Mouse (Mus musculus) heart, embryonic 11.5 days (tissue): ENCODE results near the gene Krt80. TPM values are rescaled to one million over a fixed set of nuclear protein-coding genes. Genes with fewer than 3 reads are reported as not detected.

Experiments
- ATAC-seq: fragments of 200-750 bp; cut with Nextera tagmentation; replicated peaks from 2 replicates; pipeline ENCODE4 v1.8.0; 2017; ENCODE audit warnings: moderate library complexity; ENCODE audit not compliant: insufficient number of reproducible peaks, low FRiP score, low TSS enrichment
- H3K27ac ChIP-seq: fragments of 300-500 bp; sonication (generic); 2 replicates; pipeline ENCODE4 v1.5.1; 2014; ENCODE audit warnings: mild to moderate bottlenecking, low read depth, low read length
- H3K27me3 ChIP-seq: fragments of 300-500 bp; sonication (generic); 2 replicates; pipeline ENCODE4 v1.6.1; 2014; ENCODE audit warnings: mild to moderate bottlenecking, low read length, mixed read lengths; ENCODE audit not compliant: control insufficient read depth, insufficient read depth
- H3K36me3 ChIP-seq: fragments of 300-500 bp; sonication (generic); 2 replicates; pipeline ENCODE4 v1.6.1; 2014; ENCODE audit warnings: mild to moderate bottlenecking, low read length, moderate library complexity, mixed read lengths; ENCODE audit not compliant: control insufficient read depth, insufficient read depth
- H3K4me1 ChIP-seq: fragments of 300-500 bp; sonication (generic); 2 replicates; pipeline ENCODE4 v1.6.1; 2014; ENCODE audit warnings: low read length; ENCODE audit not compliant: control insufficient read depth, insufficient read depth
- H3K4me2 ChIP-seq: fragments of 300-500 bp; sonication (generic); 2 replicates; pipeline ENCODE4 v1.6.1; 2014; ENCODE audit warnings: mild to moderate bottlenecking, moderate library complexity
- H3K4me3 ChIP-seq: fragments of 300-500 bp; sonication (generic); 2 replicates; pipeline ENCODE4 v1.5.1; 2014; ENCODE audit warnings: low read depth, low read length
- H3K9ac ChIP-seq: fragments of 300-500 bp; sonication (generic); 2 replicates; pipeline ENCODE4 v1.6.1; 2014; ENCODE audit warnings: mild to moderate bottlenecking, low read depth, low read length, moderate library complexity
- H3K9me3 ChIP-seq: fragments of 300-500 bp; sonication (generic); replicated peaks from 2 replicates; pipeline ENCODE4 v1.6.1; 2016; ENCODE audit warnings: low read length; ENCODE audit not compliant: control insufficient read depth
- WGBS: fragments of 180-500 bp; shearing (Covaris S2); extraction: QIAGEN DNeasy Blood & Tissue Kit; methylation state at CpG from one replicate; pipeline ENCODE4 v1.1.7; 2014; ENCODE audit not compliant: insufficient replicate concordance; 5-methylcytosine and 5-hydroxymethylcytosine counted together
- polyA plus RNA-seq: library from polyadenylated mRNA; unstranded; fragments of >200 nt; fragmentation: Nextera tagmentation; extraction: Ambion mirVana; gene quantifications from 2 replicates; pipeline ENCODE4 v1.2.1, GENCODE M21; 2014

The Krt80 gene
- polyA plus RNA-seq, 1 experiment from 2014 or later, result 2.5 TPM

DNA sequence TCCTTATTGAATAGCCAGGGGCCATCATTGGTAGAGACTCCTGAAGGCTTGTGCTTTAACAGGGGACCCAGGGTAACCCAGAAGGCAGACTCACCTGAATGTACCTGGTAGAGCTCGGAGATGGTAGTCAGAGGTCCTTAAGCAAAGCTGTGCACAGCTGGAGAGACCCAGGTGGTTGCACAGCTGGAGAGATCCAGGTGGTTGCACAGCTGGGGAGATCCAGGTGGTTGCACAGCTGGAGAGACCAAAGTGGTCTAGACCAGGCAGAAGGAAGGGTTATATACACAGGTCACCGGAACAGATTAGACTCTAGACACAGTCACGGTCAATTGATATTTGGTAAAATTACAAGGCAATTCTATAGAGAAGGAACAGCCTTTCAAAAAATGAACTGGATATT, 27.0 kb upstream of the Krt80 start:
- Histone ChIP-seq H3K27me3 (no peaks in the 10 kb centered on the region), H3K9me3 (no peaks in the 10 kb centered on the region), H3K36me3 (no peaks in the 10 kb centered on the region), H3K9ac (no peak overlapping the region), H3K4me1 (0 out of 2 replicates have a peak, but pooled peaks cover 2% of the 10 kb centered on the region), H3K4me2 (no peak overlapping the region), H3K4me3 (no peak overlapping the region), H3K27ac (no peak overlapping the region)
- 70% methylated on average over 3 of the region's 3 CpGs for WGBS
- ATAC-seq, result no peak

DNA sequence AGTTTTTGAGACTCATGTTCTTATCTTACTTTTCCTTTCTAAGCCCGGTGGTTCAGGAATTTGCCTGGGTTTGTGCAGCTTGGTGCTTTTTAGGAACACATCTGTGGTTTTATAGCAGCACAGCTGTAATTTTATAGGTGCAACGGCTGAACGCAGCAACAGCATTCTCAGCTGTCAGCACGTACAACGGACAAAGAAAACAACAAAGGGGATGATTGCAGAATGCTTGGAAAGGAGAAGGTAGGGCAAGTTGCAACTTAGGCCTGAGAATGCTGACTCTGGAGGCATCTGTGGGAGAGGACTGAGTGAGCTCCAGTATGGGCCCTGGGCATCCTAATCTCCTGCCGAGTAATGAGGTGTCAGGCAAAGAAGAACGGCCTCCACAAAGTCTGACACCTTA, 26.5 kb upstream of the Krt80 start:
- Histone ChIP-seq H3K9me3 (no peaks in the 10 kb centered on the region), H3K27ac (no peak overlapping the region), H3K9ac (no peak overlapping the region), H3K4me2 (no peak overlapping the region), H3K27me3 (no peaks in the 10 kb centered on the region), H3K4me1 (0 out of 2 replicates have a peak, but pooled peaks cover 2% of the 10 kb centered on the region), H3K36me3 (no peaks in the 10 kb centered on the region), H3K4me3 (no peak overlapping the region)
- ATAC-seq, result no peak
- 26% methylated on average over 7 of the region's 7 CpGs for WGBS

DNA sequence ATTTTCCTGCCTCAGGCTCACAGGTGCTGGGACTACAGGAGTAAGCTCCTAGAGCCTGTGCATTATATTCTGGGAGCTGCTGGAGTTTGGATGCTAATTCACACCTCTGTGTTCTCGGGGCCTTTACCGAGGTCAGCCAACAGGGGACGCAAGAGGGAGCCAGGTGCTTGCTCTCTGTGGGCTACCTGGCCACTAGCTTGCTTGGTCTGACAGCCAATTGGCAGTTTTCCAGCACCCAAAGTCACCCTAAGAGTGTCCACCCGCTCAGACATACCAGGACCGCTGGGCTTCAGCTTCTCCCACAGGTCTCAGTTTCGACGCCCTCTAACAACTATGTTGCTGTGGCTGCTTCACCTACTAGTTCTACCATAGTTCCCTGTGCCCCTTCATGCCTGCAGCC, 24.9 kb upstream of the Krt80 start:
- Histone ChIP-seq H3K9me3 (no peaks in the 10 kb centered on the region), H3K27ac (no peak overlapping the region), H3K4me1 (0 out of 2 replicates have a peak, but pooled peaks cover 2% of the 10 kb centered on the region), H3K9ac (no peak overlapping the region), H3K4me3 (no peak overlapping the region), H3K4me2 (no peak overlapping the region), H3K36me3 (no peaks in the 10 kb centered on the region), H3K27me3 (no peaks in the 10 kb centered on the region)
- no peak for ATAC-seq
- WGBS, result 52% methylated on average over 7 of the region's 7 CpGs

DNA sequence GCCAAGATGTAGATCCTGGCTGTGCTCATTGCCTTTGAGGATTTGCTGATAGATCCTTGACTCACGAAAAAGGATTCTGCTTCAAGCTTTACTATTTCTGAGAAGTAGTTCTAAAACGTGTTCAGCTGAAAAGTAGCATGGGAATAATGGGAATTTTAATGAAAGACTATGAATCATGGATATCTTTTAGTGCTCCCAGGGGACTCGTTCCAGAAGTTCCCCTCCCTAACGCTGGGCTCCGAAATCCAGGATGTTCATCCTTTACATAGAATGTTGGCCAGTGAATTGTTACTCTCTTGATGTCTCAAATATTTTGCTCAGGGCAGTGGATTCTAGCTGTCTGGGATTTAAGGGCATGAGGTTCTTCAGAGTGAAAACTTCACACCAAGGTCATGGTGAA, 22.3 kb upstream of the Krt80 start:
- no peaks in the 10 kb centered on the region for H3K27me3 ChIP-seq
- 78% methylated on average over 5 of the region's 5 CpGs for WGBS
- no peak for ATAC-seq

DNA sequence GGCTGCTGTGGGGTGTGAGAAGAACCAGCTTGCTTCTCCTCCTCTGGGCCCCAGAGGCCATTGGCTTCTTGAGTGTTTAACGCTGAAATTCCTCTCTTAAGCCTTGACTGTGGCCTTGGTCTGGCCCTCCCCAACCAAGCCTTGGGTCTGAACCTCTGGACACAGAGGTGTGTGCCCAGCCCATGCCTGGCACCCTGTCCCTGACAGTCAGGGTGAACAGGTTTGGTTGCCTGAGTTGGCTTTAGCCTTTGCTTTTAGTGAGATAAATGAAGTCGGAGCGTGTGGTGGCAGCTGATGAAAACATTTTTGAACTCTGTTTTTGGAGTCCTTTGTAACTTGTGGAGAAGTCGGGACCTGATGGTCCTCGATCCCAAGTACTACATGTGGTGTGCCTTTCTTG, 20.2 kb upstream of the Krt80 start:
- Histone ChIP-seq H3K27ac (no peak overlapping the region), H3K9ac (no peak overlapping the region), H3K27me3 (no peaks in the 10 kb centered on the region), H3K4me2 (no peak overlapping the region), H3K9me3 (no peaks in the 10 kb centered on the region), H3K4me3 (no peak overlapping the region), H3K4me1 (peaks cover 14% of the 10 kb centered on the region), H3K36me3 (no peaks in the 10 kb centered on the region)
- WGBS, result 80% methylated on average over 5 of the region's 5 CpGs
- ATAC-seq, result no peak

More for the DNA sequence above, 22.3 kb upstream of the Krt80 start:
- no peaks in the 10 kb centered on the region for H3K36me3 ChIP-seq
- no peaks in the 10 kb centered on the region for H3K9me3 ChIP-seq
- H3K4me1 ChIP-seq, result peaks cover 14% of the 10 kb centered on the region
- no peak overlapping the region for H3K4me3 ChIP-seq
- H3K4me2 ChIP-seq, result no peak overlapping the region
- no peak overlapping the region for H3K9ac ChIP-seq
- no peak overlapping the region for H3K27ac ChIP-seq

DNA sequence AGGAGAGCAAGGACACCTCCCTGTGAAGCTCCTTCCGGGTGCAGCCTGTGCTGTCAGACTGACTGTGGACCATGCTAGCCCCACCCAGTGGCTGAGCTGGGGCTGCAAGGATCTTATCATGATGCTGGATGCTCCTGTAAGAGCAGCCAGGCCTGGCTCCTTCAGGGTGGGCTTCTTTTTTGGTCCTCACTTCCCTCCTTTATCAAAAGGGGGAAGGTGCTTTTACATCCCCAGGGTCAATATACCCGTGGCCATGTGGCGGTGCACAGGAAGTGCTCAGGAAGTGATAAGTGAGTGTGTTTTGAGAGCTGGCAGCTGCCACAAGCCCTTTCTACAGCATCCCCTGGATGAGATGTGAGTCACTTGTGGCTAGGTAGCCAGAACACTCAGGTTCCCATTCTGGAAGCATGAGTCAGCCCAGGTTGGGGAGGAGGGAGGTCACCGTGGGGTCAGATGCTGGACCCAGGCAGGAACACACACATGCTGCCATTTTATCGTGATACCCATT, 18.1 kb upstream of the Krt80 start:
- peaks cover 3% of the 10 kb centered on the region; the same call in 1 of the 2 replicates for H3K27me3 ChIP-seq
- WGBS, result 22% methylated on average over 5 of the region's 5 CpGs
- H3K4me2 ChIP-seq, result no peak overlapping the region
- no peaks in the 10 kb centered on the region for H3K36me3 ChIP-seq
- no peak overlapping the region for H3K9ac ChIP-seq
- H3K4me3 ChIP-seq, result no peak overlapping the region
- H3K9me3 ChIP-seq, result no peaks in the 10 kb centered on the region
- peaks cover 14% of the 10 kb centered on the region for H3K4me1 ChIP-seq
- ATAC-seq, result no peak
- H3K27ac ChIP-seq, result no peak overlapping the region

DNA sequence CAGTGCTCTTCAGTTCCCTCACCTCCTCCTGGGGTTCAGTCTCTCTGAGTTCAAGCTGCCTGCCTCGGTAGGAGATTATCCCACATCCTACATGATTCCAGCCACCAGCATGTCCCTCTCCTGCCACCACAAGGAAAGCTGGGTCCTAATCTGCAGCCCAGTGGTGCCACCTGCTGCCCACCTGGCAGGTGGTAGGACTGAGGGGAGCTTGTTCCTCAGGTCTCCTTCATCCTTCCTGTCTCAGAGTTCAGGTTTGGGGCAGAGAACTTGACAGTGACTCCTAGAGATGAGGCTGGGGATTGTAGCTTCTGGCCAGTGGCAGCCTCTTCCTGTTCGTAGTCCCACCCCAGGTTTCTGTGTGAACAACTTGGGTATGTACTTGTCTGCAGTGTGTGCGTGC, 17.2 kb upstream of the Krt80 start:
- Histone ChIP-seq H3K27ac (no peak overlapping the region), H3K9ac (no peak overlapping the region), H3K27me3 (peaks cover 7% of the 10 kb centered on the region), H3K36me3 (no peaks in the 10 kb centered on the region), H3K4me2 (no peak overlapping the region), H3K4me1 (peaks cover 14% of the 10 kb centered on the region), H3K4me3 (no peak overlapping the region), H3K9me3 (no peaks in the 10 kb centered on the region)
- no peak for ATAC-seq
- WGBS, result 57% methylated on average over 3 of the region's 3 CpGs

DNA sequence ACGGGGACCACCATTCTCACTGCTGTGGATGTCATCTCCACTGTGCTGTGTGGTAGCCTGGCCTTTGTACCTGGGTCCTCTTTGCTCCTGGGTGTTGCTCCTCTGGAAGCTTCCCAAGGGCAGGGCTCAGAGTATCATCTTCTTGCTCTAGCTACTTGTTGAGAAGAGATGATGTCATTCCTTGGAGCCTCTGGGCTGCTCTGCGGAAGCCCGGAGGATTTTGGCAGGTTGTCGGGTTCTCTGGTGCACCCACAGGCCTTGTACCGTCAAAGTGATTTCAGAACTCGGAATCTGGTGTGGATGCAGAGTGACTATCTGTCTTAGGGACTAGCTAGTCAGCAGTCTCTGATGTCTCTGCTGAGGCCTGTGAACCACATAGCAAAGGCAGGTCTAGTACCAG, 15.1 kb upstream of the Krt80 start:
- Histone ChIP-seq H3K4me1 (peaks cover 26% of the 10 kb centered on the region), H3K4me2 (no peak overlapping the region), H3K27me3 (peaks cover 15% of the 10 kb centered on the region), H3K36me3 (no peaks in the 10 kb centered on the region), H3K9me3 (no peaks in the 10 kb centered on the region), H3K27ac (no peak overlapping the region), H3K9ac (no peak overlapping the region), H3K4me3 (no peak overlapping the region)
- WGBS, result 76% methylated on average over 6 of the region's 6 CpGs
- ATAC-seq, result no peak

DNA sequence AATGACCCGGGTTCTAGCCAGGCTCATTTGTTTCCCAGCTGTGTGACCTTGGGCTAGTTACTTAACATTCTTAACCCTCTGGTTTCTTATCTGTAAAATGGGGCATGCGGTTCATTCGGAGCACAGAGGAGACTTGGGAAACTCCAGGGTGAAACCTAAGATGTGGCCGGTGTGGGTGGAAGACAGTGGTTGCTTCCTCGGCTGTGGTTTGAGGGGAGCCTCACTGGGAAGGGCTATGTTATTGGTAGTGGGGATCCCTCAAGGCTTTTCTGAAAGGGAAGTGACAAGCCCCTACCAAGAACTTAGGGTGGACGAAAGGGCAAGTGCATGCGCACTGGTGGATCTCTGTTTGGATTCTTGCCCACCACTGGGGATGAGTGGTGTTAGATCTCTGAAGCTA, 14.6 kb upstream of the Krt80 start:
- Histone ChIP-seq H3K4me3 (no peak overlapping the region), H3K9ac (no peak overlapping the region), H3K27me3 (peaks cover 15% of the 10 kb centered on the region), H3K4me2 (no peak overlapping the region), H3K36me3 (no peaks in the 10 kb centered on the region), H3K4me1 (peaks cover 26% of the 10 kb centered on the region), H3K27ac (no peak overlapping the region), H3K9me3 (no peaks in the 10 kb centered on the region)
- WGBS, result 68% methylated on average over 7 of the region's 7 CpGs
- ATAC-seq, result no peak
